Mouse (Mus musculus) G1E (cell line): ENCODE results near the gene Ctdspl. TPM values are rescaled to one million over a fixed set of nuclear protein-coding genes. Genes with fewer than 3 reads are reported as not detected.

Experiments
- ATAC-seq: 2 replicates; pipeline ENCODE4 v1.8.0; 2016; ENCODE audit warnings: mild to moderate bottlenecking; ENCODE audit not compliant: insufficient number of reproducible peaks, poor library complexity, low FRiP score, severe bottlenecking; ENCODE audit errors: extremely low read depth
- DNase-seq: peaks from one replicate; pipeline ENCODE4 v3.0.0; 2012; ENCODE audit warnings: low spot score
- H3K27me3 ChIP-seq: 2 replicates; pipeline ENCODE4 v1.6.1; 2012; ENCODE audit warnings: mild to moderate bottlenecking, low read length, inconsistent platforms; ENCODE audit not compliant: insufficient read depth
- H3K36me3 ChIP-seq: replicated peaks from 2 replicates; pipeline ENCODE3; 2012; ENCODE audit warnings: mild to moderate bottlenecking, inconsistent platforms
- H3K4me1 ChIP-seq: 2 replicates; pipeline ENCODE4 v1.6.1; 2012; ENCODE audit warnings: low read depth, low read length, inconsistent platforms, mixed read lengths; ENCODE audit not compliant: insufficient read depth
- H3K4me3 ChIP-seq: 2 replicates; pipeline ENCODE4 v1.5.1; 2012; ENCODE audit warnings: low read depth, mild to moderate bottlenecking, inconsistent platforms, low read length, moderate library complexity, mixed read lengths
- H3K9me3 ChIP-seq: replicated peaks from 2 replicates; pipeline ENCODE4 v1.6.1; 2012; ENCODE audit warnings: inconsistent platforms
- CTCF ChIP-seq: IDR thresholded peaks from 2 replicates; pipeline ENCODE4 v1.5.1; 2012; ENCODE audit warnings: low read depth, low read length, inconsistent platforms, mixed read lengths
- GATA1 ChIP-seq: IDR thresholded peaks from 2 replicates; pipeline ENCODE4 v1.6.1; 2012; ENCODE audit warnings: borderline replicate concordance, low read length, inconsistent platforms, mixed read lengths
- GATA2 ChIP-seq: IDR thresholded peaks from 2 replicates; pipeline ENCODE4 v1.6.1; 2012; ENCODE audit warnings: low read depth, low read length, inconsistent platforms, borderline replicate concordance
- POLR2AphosphoS5 ChIP-seq: IDR thresholded peaks from 2 replicates; pipeline ENCODE4 v1.6.1; 2012; ENCODE audit warnings: low read depth, low read length, inconsistent platforms; ENCODE audit not compliant: insufficient replicate concordance
- TAL1 ChIP-seq: conservative IDR thresholded peaks from 2 replicates; pipeline ENCODE4 v1.6.1; 2012; ENCODE audit warnings: low read depth, low read length, inconsistent platforms, mixed read lengths
- polyA plus RNA-seq: library from polyadenylated mRNA; stranded (reverse); fragments of >175 nt; gene quantifications from 2 replicates; pipeline ENCODE4 v1.2.3, GENCODE M21; 2012
- total RNA-seq, 2 experiments: library from RNA; stranded (forward) in 1 of 2; stranded (reverse) in 1 of 2; fragments of 200-1000 nt in 1 of 2; fragments of >200 nt in 1 of 2; fragmentation: Nextera tagmentation in 1 of 2; gene quantifications; 2 replicates each; pipeline ENCODE4 v1.2.3; 2014 to 2017

Ctdspl gene
- total and polyA plus RNA-seq, 3 experiments, result 0.05 TPM; not detected in 2

DNA sequence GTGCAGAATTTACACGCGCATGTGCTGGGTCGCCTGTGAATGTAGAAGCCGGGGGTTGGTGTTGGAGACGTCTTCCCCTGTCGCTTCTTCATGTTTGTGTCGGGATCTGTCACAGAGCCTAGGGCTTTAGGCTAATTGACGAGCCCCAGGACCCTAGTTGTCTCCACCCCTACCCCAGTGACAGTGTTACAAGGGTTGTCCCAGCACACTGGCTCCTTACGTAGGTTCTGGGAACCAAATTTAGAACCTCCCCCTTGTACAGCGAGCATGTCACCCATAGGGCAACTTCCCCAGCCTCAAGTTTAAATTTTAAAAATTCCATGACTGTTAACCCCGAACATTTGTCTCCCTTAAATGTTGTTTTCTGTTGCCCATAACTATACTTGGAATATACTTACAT, 60.0 kb downstream of the Ctdspl start:
- no peak for DNase-seq
- H3K4me1 ChIP-seq, result no peaks in the 10 kb centered on the region
- ATAC-seq, result no peak
- H3K9me3 ChIP-seq, result peaks cover 79% of the 10 kb centered on the region
- no peaks in the 10 kb centered on the region for H3K27me3 ChIP-seq
- H3K36me3 ChIP-seq, result no peaks in the 10 kb centered on the region
- no peak overlapping the region for H3K4me3 ChIP-seq
- TF ChIP-seq TAL1 (no peak), GATA2 (no peak), GATA1 (no peak), CTCF (no peak), POLR2AphosphoS5 (no peak)

- no peak for DNase-seq
- TF ChIP-seq POLR2AphosphoS5 (no peak), CTCF (no peak), GATA1 (no peak), TAL1 (no peak), GATA2 (no peak)
Measured at GRCm38 (mm10) chr9:118988787-118989580, 62.7 kb downstream of the Ctdspl start.

GRCm38 (mm10) chr9:118990490-118990889, 64.2 kb downstream of the Ctdspl start:
- ATAC-seq (no peak), DNase-seq (no peak)
- no peak overlapping the region for H3K4me3 ChIP-seq
- TF ChIP-seq GATA1, result no peak
- TF ChIP-seq GATA2, result no peak
- no peak for TF ChIP-seq TAL1
- TF ChIP-seq CTCF, result no peak
- TF ChIP-seq POLR2AphosphoS5, result no peak
- no peaks in the 10 kb centered on the region for H3K4me1 ChIP-seq
- H3K27me3 ChIP-seq, result no peaks in the 10 kb centered on the region
- no peaks in the 10 kb centered on the region for H3K36me3 ChIP-seq
- H3K9me3 ChIP-seq, result peaks cover 81% of the 10 kb centered on the region

More at GRCm38 (mm10) chr9:118988787-118989580, 62.7 kb downstream of the Ctdspl start:
- Histone ChIP-seq H3K9me3 (peaks cover 81% of the 10 kb centered on the region), H3K4me3 (no peak overlapping the region), H3K4me1 (no peaks in the 10 kb centered on the region), H3K27me3 (no peaks in the 10 kb centered on the region), H3K36me3 (no peaks in the 10 kb centered on the region)
- ATAC-seq, result no peak

DNA sequence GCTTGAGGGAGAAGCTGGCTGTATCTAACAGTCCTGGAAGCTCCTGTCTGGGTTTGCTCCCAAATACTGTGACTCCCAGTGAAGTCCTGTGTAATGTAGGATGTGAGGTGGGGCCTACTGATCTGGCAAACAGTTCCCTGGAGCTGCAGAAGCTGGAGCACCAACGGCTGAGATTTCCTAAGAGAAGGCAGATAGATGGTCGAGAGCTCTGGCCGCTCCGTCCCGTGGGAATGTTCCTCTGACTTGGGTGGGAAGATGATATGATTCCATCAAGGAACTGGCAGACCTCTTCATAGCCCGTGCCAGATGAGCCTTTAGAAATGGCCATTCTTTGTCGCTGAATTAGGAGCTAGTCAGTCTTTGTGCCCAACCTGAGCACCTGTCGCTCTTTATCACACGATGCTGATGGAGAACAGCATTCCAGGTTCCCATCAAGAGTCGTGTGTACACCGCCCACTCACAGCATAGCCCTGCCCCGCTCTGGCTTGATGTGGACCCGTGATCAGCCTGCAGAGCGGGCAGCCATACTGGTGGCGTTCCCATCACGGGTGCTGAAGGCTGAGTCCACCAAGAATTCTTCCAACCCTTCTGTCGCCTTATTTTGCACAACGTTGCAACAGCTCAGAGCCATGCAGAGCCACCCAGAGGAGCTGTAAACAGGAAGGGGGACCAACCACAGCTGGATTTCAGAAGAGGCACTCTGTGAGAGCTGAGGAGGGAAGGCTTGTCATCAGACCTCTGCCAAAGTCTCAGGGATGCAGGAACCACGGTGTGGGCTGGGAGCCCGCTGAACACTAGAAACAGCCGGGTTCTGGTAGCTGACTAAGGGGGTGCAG, 65.7 kb downstream of the Ctdspl start:
- H3K27me3 ChIP-seq, result no peaks in the 10 kb centered on the region
- DNase-seq (no peak), ATAC-seq (no peak)
- peaks cover 84% of the 10 kb centered on the region for H3K9me3 ChIP-seq
- no peak for TF ChIP-seq POLR2AphosphoS5
- H3K4me1 ChIP-seq, result no peaks in the 10 kb centered on the region
- H3K4me3 ChIP-seq, result no peak overlapping the region
- no peaks in the 10 kb centered on the region for H3K36me3 ChIP-seq

GRCm38 (mm10) chr9:118992586-118992955, 66.3 kb downstream of the Ctdspl start:
- Histone ChIP-seq H3K9me3 (peaks cover 83% of the 10 kb centered on the region), H3K36me3 (no peaks in the 10 kb centered on the region), H3K4me3 (no peak overlapping the region), H3K27me3 (no peaks in the 10 kb centered on the region), H3K4me1 (no peaks in the 10 kb centered on the region)
- no peak for TF ChIP-seq TAL1
- TF ChIP-seq GATA2, result no peak
- no peak for TF ChIP-seq GATA1
- no peak for TF ChIP-seq CTCF
- TF ChIP-seq POLR2AphosphoS5, result no peak
- no peak for DNase-seq
- no peak for ATAC-seq

DNA sequence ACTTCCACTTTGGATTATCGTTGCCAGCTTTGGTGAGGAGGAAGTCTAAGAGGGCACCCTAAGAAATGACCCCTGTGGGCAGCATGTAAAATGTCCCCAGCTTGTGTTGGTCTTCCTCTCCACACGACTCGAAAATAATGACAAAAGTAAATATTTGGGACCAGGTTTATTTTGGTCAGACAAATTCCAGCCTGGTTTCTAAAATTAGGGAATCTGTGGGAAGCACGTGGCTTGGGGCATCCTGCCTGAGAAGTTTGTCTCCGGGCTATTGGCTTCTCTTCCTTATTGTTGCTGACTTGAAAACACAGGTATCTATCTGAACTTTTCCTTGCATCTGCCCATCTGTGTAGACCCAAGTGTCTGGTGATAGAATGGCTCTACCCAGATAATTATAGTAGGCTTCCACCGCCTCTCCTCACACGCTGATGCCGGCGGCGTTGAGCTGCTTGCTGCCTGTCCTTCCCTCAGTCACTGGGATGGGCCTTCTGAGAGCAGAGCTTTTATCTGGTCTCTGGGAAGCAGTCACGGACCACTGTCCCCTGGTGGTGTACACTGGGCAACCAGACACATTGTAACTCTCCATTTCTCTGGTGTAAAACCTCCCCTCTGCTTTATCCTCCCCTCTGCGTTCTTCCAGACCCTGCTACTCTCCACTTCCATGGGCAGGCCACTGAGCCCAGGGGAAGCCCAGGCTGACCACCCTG, 68.4 kb downstream of the Ctdspl start:
- Histone ChIP-seq H3K4me1 (no peaks in the 10 kb centered on the region), H3K4me3 (no peak overlapping the region), H3K27me3 (no peaks in the 10 kb centered on the region), H3K9me3 (peaks cover 70% of the 10 kb centered on the region), H3K36me3 (no peaks in the 10 kb centered on the region)
- ATAC-seq (no peak), DNase-seq (no peak)
- TF ChIP-seq CTCF, result no peak
- TF ChIP-seq POLR2AphosphoS5, result no peak
- no peak for TF ChIP-seq GATA1
- TF ChIP-seq TAL1, result no peak
